ENCODE assay signal across 21 mouse cellular contexts in genomic region chr19:40498162-40498725, GRCm38 (mm10). TPM values are rescaled to one million over a fixed set of nuclear protein-coding genes. Genes with fewer than 3 reads are reported as not detected.
DNase-seq lines count a peak whose midpoint lies in the region; ATAC-seq and TF ChIP-seq lines count a peak whose summit lies in the region.
"Had no signal": no experiment of that assay in that cellular context is flagged by ENCODE, and none has a peak within 500 bp of the region (broad histone marks: within the 10 kb centered on the region; RNA-seq: fewer than 3 reads in every experiment).

No protein-coding gene starts in this region.

- H3K27ac ChIP-seq in gastrocnemius, adult 2 months = peak overlapping the region; percentile 81
- H3K27ac ChIP-seq in heart, embryonic 16.5 days (ENCODE audit: low read length) = peak overlapping the region; percentile 69
- no peak overlapping the region for H3K27ac ChIP-seq in midbrain, embryonic 12.5 days (replicated peaks)
- H3K27ac ChIP-seq in midbrain, embryonic 15.5 days = no peak overlapping the region
- H3K27ac ChIP-seq: embryonic facial prominence, embryonic 15.5 days; hindbrain, embryonic 13.5 days; limb, embryonic 10.5 days; liver, embryonic 13.5 days; lung, embryonic 15.5 days; macrophage had no signal

- no peak overlapping the region for H3K4me3 ChIP-seq in gastrocnemius, adult 2 months
- H3K4me3 ChIP-seq in heart, embryonic 16.5 days (ENCODE audit: low read length) = no peak overlapping the region
- H3K4me3 ChIP-seq in midbrain, embryonic 12.5 days = no peak overlapping the region
- no peak overlapping the region for H3K4me3 ChIP-seq in midbrain, embryonic 15.5 days
- H3K4me3 ChIP-seq: embryonic facial prominence, embryonic 15.5 days; hindbrain, embryonic 13.5 days; limb, embryonic 10.5 days; liver, embryonic 13.5 days; lung, embryonic 15.5 days had no signal

- no peak overlapping the region for H3K4me2 ChIP-seq in heart, embryonic 16.5 days (ENCODE audit: low read depth, low read length)
- no peak overlapping the region for H3K4me2 ChIP-seq in midbrain, embryonic 12.5 days (replicated peaks)
- no peak overlapping the region for H3K4me2 ChIP-seq in midbrain, embryonic 15.5 days
- H3K4me2 ChIP-seq: embryonic facial prominence, embryonic 15.5 days; hindbrain, embryonic 13.5 days; liver, embryonic 13.5 days; lung, embryonic 15.5 days; midbrain, embryonic 11.5 days had no signal

- no peak overlapping the region for H3K9ac ChIP-seq in heart, embryonic 16.5 days (ENCODE audit: low read length)
- no peak overlapping the region for H3K9ac ChIP-seq in midbrain, embryonic 12.5 days (replicated peaks)
- H3K9ac ChIP-seq in midbrain, embryonic 15.5 days = no peak overlapping the region
- H3K9ac ChIP-seq: embryonic facial prominence, embryonic 15.5 days; forebrain, postnatal 0 days; hindbrain, embryonic 13.5 days; liver, embryonic 13.5 days; lung, embryonic 15.5 days had no signal

- no peak for ATAC-seq in heart, embryonic 16.5 days (replicated peaks; ENCODE audit: extremely low read depth, insufficient read depth, low FRiP score)
- ATAC-seq in midbrain, embryonic 12.5 days (ENCODE audit: low FRiP score, low read depth) = 0 out of 2 replicates have a peak, but pooled peaks have one; percentile 16
- no peak for ATAC-seq in midbrain, embryonic 15.5 days (replicated peaks)

- H3K36me3 ChIP-seq in heart, embryonic 16.5 days (ENCODE audit: control insufficient read depth, insufficient read depth) = no peaks in the 10 kb centered on the region
- H3K36me3 ChIP-seq in midbrain, embryonic 12.5 days = no peaks in the 10 kb centered on the region
- no peaks in the 10 kb centered on the region for H3K36me3 ChIP-seq in midbrain, embryonic 15.5 days (replicated peaks)
- H3K36me3 ChIP-seq: embryonic facial prominence, embryonic 15.5 days; limb, embryonic 10.5 days; liver, embryonic 13.5 days; lung, embryonic 15.5 days had no signal

- intact Hi-C loops in gastrocnemius, adult 2 months (cut with DNase I) = no loop called here
- intact Hi-C loops in gastrocnemius, postnatal 14 days (cut with DNase I; ENCODE audit: low total_unique reads) = no loop called here
- intact Hi-C loops in heart, postnatal 36 days (cut with DNase I) = no loop called here

- peaks cover 65% of the 10 kb centered on the region for H3K4me1 ChIP-seq in heart, embryonic 16.5 days (ENCODE audit: control insufficient read depth, insufficient read depth, low read length)
- H3K4me1 ChIP-seq in midbrain, embryonic 12.5 days = peaks cover 20% of the 10 kb centered on the region
- peaks cover 14% of the 10 kb centered on the region for H3K4me1 ChIP-seq in midbrain, embryonic 15.5 days
- H3K4me1 ChIP-seq: embryonic facial prominence, embryonic 15.5 days had no signal

- WGBS in heart, embryonic 16.5 days = 82% methylated on average over 6 of the region's 6 CpGs
- WGBS in midbrain, embryonic 12.5 days = 62% methylated on average over 6 of the region's 6 CpGs
- 62% methylated on average over 6 of the region's 6 CpGs for WGBS in midbrain, embryonic 15.5 days

- no peak for TF ChIP-seq CTCF in gastrocnemius, adult 2 months (IDR thresholded peaks at IDR 0.05)

- no peak for DNase-seq in gastrocnemius, adult 2 months
- no peak for DNase-seq in gastrocnemius, postnatal 14 days
- no peak for DNase-seq in heart, postnatal 36 days
- DNase-seq in kidney, adult 9 months = peak; percentile 77
- DNase-seq in kidney, postnatal 4 days = no peak
- DNase-seq: adrenal gland, adult 2 months; cerebellum, adult 2 months; cerebellum, postnatal 36 days; forebrain, postnatal 0 days; layer of hippocampus, adult 9-11 months; liver, embryonic 13.5 days; thymus, postnatal 14 days had no signal

- H3K9me3 ChIP-seq in heart, embryonic 16.5 days (replicated peaks; ENCODE audit: control insufficient read depth, low read length) = no peaks in the 10 kb centered on the region
- H3K9me3 ChIP-seq in midbrain, embryonic 12.5 days = no peaks in the 10 kb centered on the region
- H3K9me3 ChIP-seq in midbrain, embryonic 15.5 days = no peaks in the 10 kb centered on the region
- H3K9me3 ChIP-seq: embryonic facial prominence, embryonic 15.5 days; hindbrain, embryonic 13.5 days; limb, embryonic 10.5 days; liver, embryonic 13.5 days; lung, embryonic 15.5 days had no signal

- H3K27me3 ChIP-seq in heart, embryonic 16.5 days (ENCODE audit: control insufficient read depth, insufficient read depth, low read length) = no peaks in the 10 kb centered on the region
- no peaks in the 10 kb centered on the region for H3K27me3 ChIP-seq in midbrain, embryonic 12.5 days
- no peaks in the 10 kb centered on the region for H3K27me3 ChIP-seq in midbrain, embryonic 15.5 days (replicated peaks)
- H3K27me3 ChIP-seq: embryonic facial prominence, embryonic 15.5 days; hindbrain, embryonic 13.5 days; liver, embryonic 13.5 days; lung, embryonic 15.5 days had no signal

RNA-seq across cellular contexts. Expression of gene Sorbs1, which starts 15.3 kb away (rescaled TPM):
- total RNA-seq in gastrocnemius, adult 2 months (2021) = 100 to 1,000 TPM; 158 to 227 TPM
- total RNA-seq in gastrocnemius, postnatal 14 days (2021) = 100 to 1,000 TPM in 1 of 2 experiments, 10 to 100 TPM in 1; 59.4 to 109 TPM
- polyA plus RNA-seq in heart, embryonic 16.5 days (2015; fragmentation: Nextera tagmentation; extraction: Ambion mirVana) = 141 and 152 TPM in 2 replicates
- total RNA-seq in heart, postnatal 36 days (2021) = 100 to 1,000 TPM; 766 to 844 TPM
- 62.1 and 79.4 TPM in 2 replicates for polyA plus RNA-seq in midbrain, embryonic 12.5 days (2016; fragmentation: Nextera tagmentation; extraction: Ambion mirVana)
- 93.9 and 94.3 TPM in 2 replicates for polyA plus RNA-seq in midbrain, embryonic 15.5 days (2015; fragmentation: Nextera tagmentation; extraction: Ambion mirVana)

Comparison
In these comparisons a context has a peak if more than half of its experiments do, and no peak if none do; other contexts are left out.
1. H3K27ac ChIP-seq: peak in gastrocnemius, adult 2 months (single experiment) and heart, embryonic 16.5 days (single experiment); none in midbrain, embryonic 12.5 days (single experiment) and midbrain, embryonic 15.5 days (single experiment).